Mouse (Mus musculus) frontal cortex, postnatal 36 days (tissue): ENCODE results near the gene Zbtb21.
"Not testable (repeated sequence)": the region's sequence is repeated elsewhere in the genome, so short reads cannot be mapped to it uniquely, and the experiment has no call there.

Experiments
- DNase-seq, 2 experiments: peaks; one replicate each; pipeline ENCODE4 v3.0.0; 2022; ENCODE audit warnings: low spot score in 2 of 2

Gene Zbtb21

DNA sequence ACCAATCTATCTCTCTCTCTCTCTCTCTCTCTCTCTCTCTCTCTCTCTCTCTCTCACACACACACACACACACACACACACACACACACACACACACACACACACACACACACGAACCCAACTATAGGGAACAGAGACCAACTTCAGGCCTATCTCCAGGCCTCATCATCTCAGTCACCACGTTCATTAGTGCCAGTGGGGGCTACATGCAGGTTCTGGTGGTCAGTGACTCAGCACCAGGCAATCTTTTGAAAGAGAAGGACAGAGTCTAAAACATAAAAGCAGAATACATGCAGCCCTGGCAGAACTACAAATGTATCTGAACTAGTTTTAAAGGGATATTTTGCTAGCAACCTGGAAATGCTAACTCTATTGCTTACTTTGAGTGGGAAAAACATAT lies 15.4 kb downstream of the Zbtb21 start:
- DNase-seq = not testable (repeated sequence)

DNA sequence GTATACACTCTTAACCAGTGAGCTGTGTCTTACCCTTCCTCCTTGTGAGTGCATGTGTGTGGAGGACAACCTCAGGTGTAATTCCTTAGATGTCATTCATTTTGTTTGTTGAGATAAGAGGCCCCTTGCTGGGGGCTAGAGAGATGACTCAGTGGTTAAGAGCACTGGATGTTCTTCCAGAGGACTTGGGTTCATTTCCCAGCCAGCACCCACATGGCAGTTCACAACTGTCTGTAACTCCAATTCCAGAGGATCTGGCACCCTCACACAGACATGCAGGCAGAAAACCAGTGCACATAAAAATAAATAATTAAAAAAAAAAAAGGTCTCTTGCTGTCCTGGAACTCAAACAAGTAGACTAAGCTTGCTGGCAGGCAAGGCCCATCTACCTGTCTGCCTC lies 20.6 kb downstream of the Zbtb21 start:
- DNase-seq = no peak

DNA sequence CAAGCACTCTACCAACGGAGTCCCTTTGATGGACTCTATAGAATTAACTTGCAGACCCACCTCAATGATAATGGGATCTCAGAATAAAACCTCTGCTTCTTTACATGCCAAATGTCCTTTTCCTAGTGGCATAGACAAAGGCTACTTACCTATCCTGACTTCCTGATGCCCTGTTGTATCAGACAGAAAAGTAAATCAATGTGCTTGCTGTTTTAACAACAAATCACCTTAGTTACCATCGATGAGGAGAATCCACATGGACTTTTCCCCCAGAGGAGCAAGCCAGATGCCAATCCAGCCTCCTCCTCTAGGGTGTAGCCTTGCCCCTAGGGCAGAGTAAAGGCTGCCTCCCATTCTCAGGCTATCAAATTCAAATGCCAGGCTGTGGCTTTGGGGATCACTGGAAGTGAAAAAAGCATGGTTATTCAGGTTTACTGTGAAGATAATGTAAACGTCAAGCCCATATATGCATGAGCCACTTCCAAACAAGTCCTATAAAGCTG lies 21.9 kb downstream of the Zbtb21 start:
- DNase-seq = no peak

DNA sequence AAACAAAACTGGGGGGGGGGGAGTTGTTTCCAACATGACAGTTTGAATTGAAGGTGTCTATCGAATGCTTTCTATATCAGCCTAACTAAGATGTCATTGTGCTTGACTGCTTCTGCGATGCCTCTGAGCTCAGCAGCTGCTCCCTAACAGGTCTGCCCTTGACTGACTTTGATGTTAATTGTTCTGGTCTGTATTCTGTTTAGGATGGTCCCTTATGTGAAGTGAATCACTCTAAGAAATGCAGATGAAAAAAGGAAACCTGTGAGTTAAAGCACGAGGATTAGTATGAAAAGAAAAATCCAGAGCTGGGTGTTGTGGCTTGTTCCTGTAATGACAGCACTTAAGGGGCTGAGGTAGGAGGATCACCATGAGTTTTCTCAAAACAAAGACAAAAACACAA lies 26.6 kb downstream of the Zbtb21 start:
- DNase-seq = no peak

DNA sequence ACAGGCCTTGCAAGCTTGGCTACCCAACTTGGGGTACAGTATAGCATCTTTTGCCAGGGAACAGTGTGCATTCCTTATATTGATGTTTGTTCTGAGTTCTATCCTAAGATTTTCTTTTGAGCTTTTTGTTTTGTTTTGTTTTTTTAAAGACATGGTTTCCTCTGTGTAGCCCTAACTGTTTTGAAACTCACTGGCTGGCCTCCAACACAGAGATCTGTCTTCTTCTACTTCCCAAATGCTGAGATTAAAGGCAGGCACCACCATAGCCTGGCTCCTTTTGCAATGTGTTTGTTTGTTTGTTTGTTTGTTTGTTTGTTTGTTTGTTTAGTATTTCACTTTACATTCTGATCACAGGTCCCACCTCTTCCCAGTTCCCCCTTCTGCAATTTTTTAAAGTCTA lies 32.2 kb downstream of the Zbtb21 start:
- no peak for DNase-seq

DNA sequence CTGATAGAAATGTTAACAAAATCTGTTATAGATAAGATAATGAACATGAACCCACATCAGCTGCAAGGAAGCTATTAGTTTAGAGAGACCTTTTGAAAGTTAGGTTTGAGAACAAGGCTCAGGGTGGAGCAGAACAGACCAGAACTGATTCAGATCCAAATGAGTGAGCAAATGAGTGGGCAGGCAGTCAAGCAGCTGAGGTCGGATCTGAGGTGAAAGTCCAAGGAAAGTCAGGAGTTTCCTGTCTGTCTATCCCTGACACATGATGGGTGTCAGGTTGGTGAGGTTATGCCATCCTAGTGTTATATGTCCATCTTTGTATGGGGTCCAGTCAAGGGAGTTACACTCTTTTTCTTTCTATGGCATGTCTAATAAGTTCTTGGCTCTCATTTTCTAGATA lies 32.9 kb downstream of the Zbtb21 start:
- DNase-seq = no peak

DNA sequence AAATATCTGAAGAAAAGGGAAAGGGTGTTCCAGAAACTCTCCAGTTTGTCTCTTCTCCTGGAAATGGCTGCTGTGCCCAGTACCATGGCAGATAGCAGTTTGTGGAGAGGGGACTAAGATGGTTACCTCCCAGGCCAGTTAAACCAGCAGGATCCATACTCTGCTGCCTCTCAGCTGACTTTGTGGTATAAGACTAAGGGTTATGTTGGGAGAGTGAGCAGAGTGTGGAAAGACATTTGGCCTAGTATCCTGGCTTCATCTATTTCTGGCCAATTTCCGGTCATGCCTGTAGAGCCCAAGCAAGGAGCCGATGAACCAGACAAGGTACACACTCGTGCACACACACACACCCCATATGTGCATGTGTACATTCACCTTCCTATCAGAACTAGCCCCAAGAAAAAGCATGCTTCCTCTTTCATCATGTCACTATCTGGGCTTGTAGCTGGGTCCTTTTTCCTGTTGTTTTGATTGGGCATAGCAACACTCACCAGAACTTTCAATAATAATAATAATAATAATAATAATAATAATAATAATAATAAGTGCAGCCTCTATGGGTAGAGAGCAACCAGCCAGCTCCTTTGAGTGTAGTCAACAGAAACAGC lies 35.0 kb downstream of the Zbtb21 start:
- DNase-seq = no peak

DNA sequence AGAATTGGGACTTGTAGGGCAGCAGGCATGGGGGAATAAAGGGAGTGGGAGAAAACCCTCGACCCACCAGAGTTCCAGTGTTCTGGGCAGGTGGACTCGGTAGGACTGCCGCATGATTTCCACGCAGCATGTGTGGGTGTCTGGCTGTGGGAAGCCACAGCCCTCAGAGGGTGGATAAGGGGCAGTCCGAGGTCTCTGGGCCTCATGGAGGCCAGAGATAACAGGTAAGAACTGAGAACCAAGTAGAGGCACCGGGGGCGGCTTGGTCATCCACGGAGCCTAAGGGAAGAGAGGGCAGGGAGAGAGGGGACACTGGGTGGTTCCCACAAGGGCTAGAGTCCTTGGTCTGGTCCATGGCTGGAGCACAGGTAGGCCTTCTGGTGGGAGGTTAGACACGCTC lies 36.0 kb downstream of the Zbtb21 start:
- no peak for DNase-seq

DNA sequence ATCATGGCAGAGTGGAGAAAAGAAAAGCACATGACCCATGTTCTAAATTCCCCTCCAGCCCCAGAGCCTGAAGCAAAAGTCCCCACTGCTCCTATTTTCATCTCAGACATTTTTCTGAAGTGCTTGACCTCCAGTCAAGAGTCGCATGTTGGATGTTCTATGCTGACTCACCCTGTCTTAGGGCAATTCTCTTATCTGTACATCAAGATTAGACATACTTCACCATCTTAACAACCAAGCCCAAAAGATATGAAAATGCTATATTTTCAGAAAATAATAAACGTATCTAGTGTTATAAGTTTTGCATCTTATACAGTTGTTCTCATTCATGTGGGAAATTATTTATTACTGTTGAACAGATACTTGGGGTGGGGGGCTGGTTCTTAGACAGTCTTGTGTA lies 36.7 kb downstream of the Zbtb21 start:
- no peak for DNase-seq

DNA sequence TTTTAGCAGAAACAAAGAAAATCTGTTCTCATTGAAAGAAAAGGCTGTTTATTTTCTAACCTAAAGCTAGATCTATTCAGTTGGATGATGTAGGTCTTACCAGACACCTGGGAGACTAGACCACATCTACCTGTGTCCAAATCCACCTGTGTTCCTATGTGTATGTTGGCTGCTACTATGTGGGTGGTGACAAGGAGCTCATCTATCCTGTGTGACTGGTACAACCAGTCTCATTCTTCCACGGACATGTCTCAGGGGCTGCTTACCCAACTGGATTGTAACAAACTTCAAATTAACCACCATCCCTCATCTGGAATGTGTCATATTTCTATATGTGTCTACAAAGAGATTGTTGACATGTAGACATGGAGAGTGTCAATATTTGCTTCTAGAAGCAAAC lies 38.7 kb downstream of the Zbtb21 start:
- DNase-seq = no peak

DNA sequence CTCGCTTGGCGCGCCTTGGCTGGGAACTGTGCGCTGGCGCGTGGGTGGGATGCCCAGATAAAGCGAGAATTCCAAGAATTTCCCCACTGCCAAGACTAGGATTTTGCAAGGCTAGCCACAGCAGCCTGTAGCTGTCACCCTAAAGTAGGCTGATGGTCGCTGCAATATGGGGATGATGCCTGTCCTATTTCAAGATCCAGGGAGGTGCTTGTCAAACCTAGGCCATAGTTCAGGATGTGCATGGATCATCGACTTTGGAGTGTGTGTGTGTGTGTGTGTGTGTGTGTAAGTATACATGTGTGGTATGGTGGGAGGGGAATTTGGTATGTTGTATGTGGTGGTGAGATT lies 39.7 kb downstream of the Zbtb21 start:
- DNase-seq = no peak

DNA sequence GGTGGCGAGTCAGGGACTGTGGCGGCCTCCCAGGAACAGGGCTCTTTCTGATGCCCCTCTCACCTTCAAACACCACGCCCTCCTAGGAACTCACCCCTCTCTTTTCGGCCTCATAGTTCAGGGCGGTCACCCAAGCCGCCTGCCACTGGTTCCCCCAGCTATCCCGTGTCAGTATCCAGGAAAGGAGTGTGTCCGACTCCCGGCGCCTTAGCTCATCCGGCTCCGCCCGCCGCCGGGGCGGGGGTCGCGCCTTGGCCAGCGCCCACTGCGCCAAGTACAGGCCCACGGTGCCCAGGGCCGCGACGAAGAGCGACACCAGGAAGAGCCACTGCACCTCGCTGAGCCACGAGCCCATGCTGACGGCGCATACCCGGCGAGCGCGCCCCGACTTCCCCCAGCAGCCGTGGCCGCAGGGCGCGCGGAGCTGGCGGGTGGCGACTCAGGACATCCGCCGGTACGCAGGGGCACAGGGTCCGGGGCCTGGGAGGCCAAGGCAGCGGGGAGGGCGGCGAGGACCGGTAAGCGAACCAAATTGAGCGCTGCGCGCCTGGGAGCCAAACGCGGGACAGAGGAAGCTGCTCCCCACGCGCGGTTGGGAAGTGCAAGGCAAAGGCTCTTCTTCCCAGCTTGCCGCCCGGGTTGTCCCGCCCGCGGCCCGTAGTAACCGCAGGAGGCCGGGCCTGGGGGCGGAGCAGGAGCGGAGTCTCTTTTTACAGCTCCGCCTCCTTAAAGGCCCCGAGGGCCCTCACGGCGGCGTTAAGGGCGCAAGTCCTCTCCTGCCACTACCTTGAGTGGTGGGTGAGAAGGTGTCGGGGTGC lies 40.3 kb downstream of the Zbtb21 start:
- peak; percentile 87 to 88 for DNase-seq

DNA sequence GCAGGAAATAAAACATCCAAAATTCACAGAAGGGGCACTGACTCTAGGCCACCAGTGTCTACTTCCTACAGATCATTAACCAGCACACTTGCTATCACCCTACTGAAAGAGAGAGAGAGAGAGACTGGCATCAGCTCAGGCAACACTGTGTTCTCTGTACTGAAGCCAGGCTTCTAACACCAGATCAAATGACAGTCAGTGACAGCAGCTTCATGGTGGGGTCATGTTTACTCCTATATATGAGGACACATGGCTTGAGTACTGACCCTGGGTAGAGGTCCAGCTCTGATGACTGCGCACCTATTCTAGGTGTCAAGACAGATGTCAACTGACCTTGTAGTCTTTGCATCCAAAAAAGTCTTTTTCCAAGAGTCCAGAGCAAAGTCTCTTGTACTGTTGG lies 41.8 kb downstream of the Zbtb21 start:
- DNase-seq = no peak

DNA sequence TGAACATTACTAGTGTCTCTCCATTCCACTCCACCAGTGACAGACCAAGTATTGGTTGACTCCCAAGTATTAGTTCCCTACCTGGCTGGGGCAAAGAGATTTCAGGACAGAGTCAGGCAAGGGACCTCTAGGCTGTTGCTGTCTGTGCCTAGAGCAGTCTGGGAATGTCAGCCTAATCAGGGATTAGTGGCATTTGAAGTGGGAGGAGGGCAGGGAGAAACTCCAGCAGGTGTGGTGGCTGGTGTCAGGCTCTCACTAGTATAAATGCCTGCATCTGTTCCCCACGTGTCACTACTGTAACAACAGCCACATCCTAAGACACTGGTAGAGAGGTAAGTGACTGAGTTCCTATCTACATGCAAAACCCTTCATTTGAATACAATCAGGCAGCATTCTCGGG lies 42.6 kb downstream of the Zbtb21 start:
- DNase-seq = no peak

DNA sequence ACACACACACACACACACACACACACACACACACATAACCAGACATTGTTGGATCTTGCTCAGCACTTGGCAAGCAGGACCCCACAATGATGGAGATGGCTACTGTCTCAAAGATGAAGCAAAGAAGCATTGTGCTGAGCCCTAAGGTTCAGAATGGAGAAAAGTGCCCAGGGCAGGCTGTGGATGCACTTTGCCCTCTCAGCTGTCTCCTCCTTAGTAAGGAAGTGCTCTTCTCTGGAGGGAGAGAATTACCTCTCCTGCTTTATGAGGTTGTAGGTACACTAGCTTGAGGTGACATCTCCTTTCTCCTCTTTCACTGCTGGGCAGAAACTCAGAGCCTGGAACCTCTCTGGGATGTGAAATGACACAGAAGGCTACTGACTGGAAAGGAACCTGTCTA lies 49.5 kb downstream of the Zbtb21 start:
- DNase-seq = no peak

DNA sequence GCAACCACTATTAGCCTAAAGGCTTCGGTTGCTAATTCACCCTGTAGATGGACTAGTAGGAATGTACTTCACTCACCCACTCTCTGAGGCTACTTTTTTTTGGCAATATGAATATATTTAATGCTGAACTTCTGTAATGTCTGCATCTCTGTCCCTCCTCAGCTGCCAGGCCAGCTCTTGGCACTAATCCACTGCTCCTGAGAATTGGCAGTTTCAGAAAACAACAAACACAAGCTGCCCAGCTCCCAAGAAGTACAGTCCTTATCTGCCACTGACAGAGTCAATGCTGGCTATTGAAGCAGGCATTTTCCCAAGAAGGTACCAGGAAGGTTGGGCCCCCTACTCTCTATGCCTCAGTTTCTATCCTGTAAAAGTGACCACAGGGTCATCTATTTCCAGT lies 53.1 kb downstream of the Zbtb21 start:
- DNase-seq = no peak

DNA sequence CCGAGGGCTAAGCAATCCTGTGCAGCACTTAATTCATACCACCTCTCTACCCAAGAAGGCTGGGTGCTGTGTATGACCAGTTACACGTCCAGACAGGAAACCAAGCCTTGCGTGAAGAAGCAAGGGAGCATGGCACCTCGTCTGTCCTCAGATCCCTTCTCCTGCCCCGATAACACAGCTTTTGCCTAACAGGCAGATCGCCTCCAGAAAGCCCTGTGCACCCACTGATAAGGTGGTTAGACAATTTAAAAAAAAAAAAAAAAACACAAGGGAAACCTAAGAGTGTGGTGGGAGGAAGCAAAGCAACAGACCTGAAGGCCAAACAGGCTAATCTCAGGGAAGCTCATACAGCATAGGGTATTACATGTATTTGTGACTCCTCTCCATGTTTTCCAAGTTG lies 54.9 kb downstream of the Zbtb21 start:
- no peak for DNase-seq

DNA sequence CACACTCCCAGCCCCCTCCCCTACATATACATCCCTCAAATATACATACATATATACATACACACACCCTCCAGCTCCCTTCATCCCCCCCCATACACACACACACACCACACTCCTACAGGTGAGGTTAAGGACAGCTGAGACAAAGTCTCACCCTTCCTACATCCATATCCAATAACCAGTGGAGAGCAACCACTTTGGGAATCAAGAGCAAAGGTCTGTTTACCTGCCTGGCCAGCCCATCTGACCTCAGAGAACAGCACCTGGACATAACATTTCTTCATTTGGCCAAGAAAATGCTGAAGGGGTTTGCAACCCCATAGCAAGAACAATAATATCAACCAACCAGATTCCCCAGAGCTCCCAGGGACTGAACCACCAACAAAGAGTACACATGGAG lies 56.1 kb downstream of the Zbtb21 start:
- DNase-seq = no peak

DNA sequence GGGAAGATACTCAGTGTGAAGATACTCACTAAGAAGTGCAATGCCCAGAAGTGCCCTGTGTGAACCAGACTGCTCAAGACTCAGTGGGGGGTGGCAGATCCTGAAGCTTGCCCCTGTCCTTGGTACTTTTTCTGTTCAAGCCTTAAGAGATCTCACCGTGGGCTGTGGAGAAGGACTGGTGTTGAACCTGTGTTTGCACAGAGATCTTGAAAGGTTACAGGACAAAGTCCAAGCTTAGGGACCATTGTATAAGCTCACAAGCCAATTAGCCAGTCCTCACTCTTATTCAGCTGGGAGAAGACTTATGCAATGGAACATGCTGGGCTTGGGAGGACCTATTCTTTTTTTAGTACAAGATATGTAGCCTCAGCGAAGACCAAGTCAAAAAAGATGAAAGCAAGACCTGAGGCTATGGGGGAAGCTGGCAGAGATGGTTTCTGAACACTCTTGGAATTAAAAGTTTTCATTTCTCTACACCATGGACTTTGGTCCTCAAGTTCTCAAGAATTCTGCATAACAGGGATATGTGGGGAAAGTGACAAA lies 56.9 kb downstream of the Zbtb21 start:
- DNase-seq = no peak

DNA sequence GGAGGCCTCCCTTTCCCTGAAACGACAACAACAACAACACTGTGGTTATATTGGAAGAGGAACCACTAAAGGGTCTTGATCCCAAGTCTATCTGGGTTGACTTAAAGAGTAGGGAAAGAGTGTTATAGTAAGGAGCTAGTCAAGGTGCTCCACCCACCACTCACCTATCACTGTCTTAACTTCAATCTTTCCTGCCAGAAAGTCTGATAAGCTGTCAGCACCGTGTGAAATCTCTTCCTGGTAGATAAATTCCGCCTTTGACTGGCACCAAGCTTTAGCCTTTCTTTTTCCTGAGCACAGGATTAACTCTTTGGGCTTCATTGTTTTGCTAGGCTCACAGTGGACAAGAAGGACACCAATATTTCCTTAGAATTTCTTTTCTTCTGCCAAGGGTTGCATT lies 58.4 kb downstream of the Zbtb21 start:
- no peak for DNase-seq

DNA sequence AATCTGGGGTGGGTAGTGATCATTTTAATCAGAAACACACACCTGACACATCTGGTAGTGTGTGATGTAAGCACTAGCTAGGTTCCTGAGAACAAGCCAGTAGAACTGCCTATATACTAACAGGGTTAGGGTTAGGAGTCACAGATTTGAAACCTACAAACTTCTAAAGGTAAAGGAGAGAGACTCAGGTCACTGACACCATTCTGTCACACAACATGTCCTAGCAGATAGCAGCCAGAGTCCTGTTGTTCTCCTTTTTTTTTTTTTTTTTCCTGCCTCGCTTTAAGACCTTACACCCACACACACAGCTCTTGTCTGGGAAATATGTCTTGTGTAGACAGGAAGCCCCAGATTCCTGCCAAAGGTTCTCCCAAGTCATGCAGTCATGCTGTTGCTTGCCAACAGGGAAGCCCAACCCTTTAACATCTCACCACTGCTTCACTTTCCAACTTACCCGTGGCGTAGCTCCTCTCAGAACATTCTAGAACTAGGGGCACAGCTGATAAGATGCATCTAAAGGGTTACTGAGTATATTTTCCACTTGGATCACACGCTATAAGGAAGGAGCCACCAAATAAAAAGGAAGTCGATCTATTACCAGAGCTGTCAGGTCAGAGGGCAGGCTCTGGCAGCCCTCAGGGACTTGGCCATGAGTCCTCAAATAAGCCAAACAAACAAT lies 64.9 kb downstream of the Zbtb21 start:
- DNase-seq = no peak
